Comparison of ENCODE assay signal across 27 mouse cellular contexts in the genomic region with DNA sequence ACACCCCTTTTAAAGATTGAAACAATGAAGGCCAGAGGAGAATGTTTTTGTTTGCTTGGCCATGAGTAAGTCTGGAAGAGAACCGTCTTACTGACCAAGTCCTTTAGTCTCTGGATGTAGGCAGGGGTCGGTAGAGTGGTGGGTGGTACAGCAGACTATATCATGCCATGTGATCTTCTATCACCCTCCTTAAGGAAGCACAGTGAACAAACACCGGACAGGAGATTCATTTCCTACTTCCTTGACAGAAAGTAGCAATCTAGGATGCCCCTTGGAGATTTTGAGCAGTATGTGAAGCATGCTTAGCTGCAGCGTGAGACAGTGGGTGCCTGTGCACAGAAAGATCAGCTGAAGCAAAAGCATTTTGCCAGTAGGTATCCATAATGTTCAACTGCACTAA. TPM values are rescaled to one million over a fixed set of nuclear protein-coding genes. Genes with fewer than 3 reads are reported as not detected.
DNase-seq lines count a peak whose midpoint lies in the region; ATAC-seq and TF ChIP-seq lines count a peak whose summit lies in the region.
"Had no signal": no experiment of that assay in that cellular context is flagged by ENCODE, and none has a peak within 500 bp of the region (broad histone marks: within the 10 kb centered on the region; RNA-seq: fewer than 3 reads in every experiment).

No protein-coding gene starts in this region.

- DNase-seq in lung, embryonic 14.5 days: peak; percentile 22
- DNase-seq in lung, postnatal 14 days: no peak
- DNase-seq in lung, postnatal 0 days (ENCODE audit: low spot score): peak; percentile 30
- DNase-seq in lung, adult 2 months: no peak
- peak; percentile 26 for DNase-seq in lung, postnatal 25 days (ENCODE audit: low spot score)
- peak; percentile 18 for DNase-seq in lung, postnatal 36 days
- DNase-seq in left cerebral cortex, postnatal 4 days: no peak
- DNase-seq: adrenal gland, adult 2 months; adrenal gland, postnatal 10 days; adrenal gland, postnatal 25 days; cerebellum, adult 11 months; cerebellum, adult 18-20 months; cerebellum, adult 8-10 months; cerebellum, adult 9-11 months; cerebellum, postnatal 14 days; cerebellum, postnatal 36 days; embryo, embryonic 11 days had no signal

- TF ChIP-seq POLR2A in lung, adult 2 months (IDR thresholded peaks at IDR 0.05; ENCODE audit: borderline replicate concordance, extremely low read depth, low read depth, low read length): no peak

- H3K4me2 ChIP-seq in lung, embryonic 14.5 days: no peak overlapping the region
- H3K4me2 ChIP-seq in lung, postnatal 0 days (replicated peaks; ENCODE audit: low read depth, low read length): no peak overlapping the region
- H3K4me2 ChIP-seq: embryonic facial prominence, embryonic 13.5 days; embryonic facial prominence, embryonic 15.5 days; forebrain, embryonic 12.5 days had no signal

- TF ChIP-seq EP300 in lung, postnatal 0 days (IDR thresholded peaks at IDR 0.05): peak; percentile 82

- no peaks in the 10 kb centered on the region for H3K27me3 ChIP-seq in lung, embryonic 14.5 days (ENCODE audit: insufficient read depth, low read length)
- no peaks in the 10 kb centered on the region for H3K27me3 ChIP-seq in lung, postnatal 0 days (replicated peaks; ENCODE audit: insufficient read depth, low read length)
- H3K27me3 ChIP-seq: embryonic facial prominence, embryonic 13.5 days; embryonic facial prominence, embryonic 15.5 days; forebrain, embryonic 12.5 days had no signal

- intact Hi-C loops in left cerebral cortex, postnatal 4 days (cut with DNase I): no loop called here

- H3K27ac ChIP-seq in lung, embryonic 14.5 days (ENCODE audit: low read depth): no peak overlapping the region
- no peak overlapping the region for H3K27ac ChIP-seq in lung, postnatal 0 days (ENCODE audit: low read length)
- H3K27ac ChIP-seq: embryonic facial prominence, embryonic 13.5 days; embryonic facial prominence, embryonic 15.5 days; forebrain, embryonic 10.5 days; forebrain, embryonic 12.5 days had no signal

- H3K9ac ChIP-seq in lung, embryonic 14.5 days: no peak overlapping the region
- H3K9ac ChIP-seq in lung, postnatal 0 days (replicated peaks; ENCODE audit: low read depth): no peak overlapping the region
- H3K9ac ChIP-seq: embryonic facial prominence, embryonic 13.5 days; embryonic facial prominence, embryonic 15.5 days; forebrain, embryonic 12.5 days had no signal

- H3K4me1 ChIP-seq in lung, embryonic 14.5 days (ENCODE audit: insufficient read depth): no peaks in the 10 kb centered on the region
- no peaks in the 10 kb centered on the region for H3K4me1 ChIP-seq in lung, postnatal 0 days (ENCODE audit: insufficient read depth, low read depth, low read length)
- peaks cover 3% of the 10 kb centered on the region for H3K4me1 ChIP-seq in lung, adult 2 months (ENCODE audit: control insufficient read depth, insufficient read depth, low read length)
- H3K4me1 ChIP-seq: embryonic facial prominence, embryonic 13.5 days; embryonic facial prominence, embryonic 15.5 days; forebrain, embryonic 12.5 days had no signal

- TF ChIP-seq CTCF in lung, embryonic 14.5 days (IDR thresholded peaks at IDR 0.05; ENCODE audit: low read depth): no peak
- TF ChIP-seq CTCF in lung, postnatal 0 days (IDR thresholded peaks at IDR 0.05): no peak
- no peak for TF ChIP-seq CTCF in lung, adult 2 months (IDR thresholded peaks at IDR 0.05; ENCODE audit: insufficient read depth, low read length)

- H3K4me3 ChIP-seq in lung, embryonic 14.5 days (ENCODE audit: low read depth, low read length): no peak overlapping the region
- H3K4me3 ChIP-seq in lung, postnatal 0 days (ENCODE audit: low read depth, low read length): no peak overlapping the region
- no peak overlapping the region for H3K4me3 ChIP-seq in lung, adult 2 months (replicated peaks; ENCODE audit: extremely low read depth, low read depth, low read length)
- H3K4me3 ChIP-seq: embryonic facial prominence, embryonic 13.5 days; embryonic facial prominence, embryonic 15.5 days; erythroblast, embryonic 14.5 days; forebrain, embryonic 10.5 days; forebrain, embryonic 12.5 days had no signal

- no peak for ATAC-seq in lung, embryonic 14.5 days (ENCODE audit: insufficient read depth)
- peak; percentile 86 for ATAC-seq in lung, postnatal 0 days
- ATAC-seq: forebrain, embryonic 14.5 days had no signal

- no peaks in the 10 kb centered on the region for H3K36me3 ChIP-seq in lung, embryonic 14.5 days (ENCODE audit: insufficient read depth)
- H3K36me3 ChIP-seq in lung, postnatal 0 days (ENCODE audit: insufficient read depth, low read length): no peaks in the 10 kb centered on the region
- H3K36me3 ChIP-seq: embryonic facial prominence, embryonic 13.5 days; embryonic facial prominence, embryonic 15.5 days; forebrain, embryonic 10.5 days; forebrain, embryonic 12.5 days had no signal

- 63% methylated on average over 4 of the region's 4 CpGs for WGBS in lung, embryonic 14.5 days
- 52% methylated on average over 4 of the region's 4 CpGs for WGBS in lung, postnatal 0 days
- 43% methylated on average over 4 of the region's 4 CpGs for WGBS in lung, adult 2 months

- H3K9me3 ChIP-seq in lung, embryonic 14.5 days (ENCODE audit: low read depth, low read length): no peaks in the 10 kb centered on the region
- no peaks in the 10 kb centered on the region for H3K9me3 ChIP-seq in lung, postnatal 0 days (ENCODE audit: low read length)
- H3K9me3 ChIP-seq: embryonic facial prominence, embryonic 13.5 days; embryonic facial prominence, embryonic 15.5 days; forebrain, embryonic 10.5 days; forebrain, embryonic 12.5 days had no signal

RNA-seq across cellular contexts. Expression of a gene that starts 31.6 kb away (rescaled TPM):
- 0.12 TPM in 1 of 2 replicates, not detected in the other for polyA plus RNA-seq in lung, embryonic 14.5 days (2014; fragmentation: Nextera tagmentation; extraction: Ambion mirVana)
- polyA plus RNA-seq in lung, postnatal 0 days (2015; fragmentation: Nextera tagmentation; extraction: Ambion mirVana): not detected in 2 replicates
- 0.06 TPM in 1 of 2 replicates, not detected in the other for polyA plus RNA-seq in lung, adult 2 months (2012; rRNA removed)
- total RNA-seq in left cerebral cortex, postnatal 4 days (2021): under 1 TPM; 0.32 to 0.36 TPM
- total RNA-seq: common myeloid progenitor, adult 5-6 weeks; ES-E14; MEL had no signal
- polyA plus RNA-seq: C2C12; erythroblast, embryonic 14.5 days; forebrain, embryonic 12.5 days had no signal

Comparison
In these comparisons a context has a peak if more than half of its experiments do, and no peak if none do; other contexts are left out.
1. DNase-seq: peak in lung, embryonic 14.5 days (single experiment), lung, postnatal 0 days (single experiment), lung, postnatal 25 days (single experiment) and lung, postnatal 36 days (single experiment); none in lung, postnatal 14 days (single experiment), lung, adult 2 months (single experiment) and left cerebral cortex, postnatal 4 days (single experiment).